Mouse (Mus musculus): ENCODE measurements around the gene Fam166a.
A peak's percentile ranks its signal among the peaks of the same experiment; 100 is the strongest.

Gene Fam166a

GRCm38 (mm10) chr2:25218445-25218844, at the start of gene Fam166a:
Gene Fam166a, plus strand, starts transcription at chr2:25218745.
- no peak for ATAC-seq (ENCODE audit: insufficient number of reproducible peaks, low FRiP score, low TSS enrichment)

- no peak for ATAC-seq (ENCODE audit: insufficient number of reproducible peaks, low FRiP score, low TSS enrichment)
Observed at GRCm38 (mm10) chr2:25169778-25170177, 48.8 kb upstream of the Fam166a start.

- no peak for ATAC-seq (ENCODE audit: insufficient number of reproducible peaks, low FRiP score, low TSS enrichment)
Observed at GRCm38 (mm10) chr2:25170326-25171100, 48.0 kb upstream of the Fam166a start.

- no peak for ATAC-seq (ENCODE audit: insufficient number of reproducible peaks, low FRiP score, low TSS enrichment)
Observed at GRCm38 (mm10) chr2:25171101-25171768, 47.3 kb upstream of the Fam166a start.

GRCm38 (mm10) chr2:25171769-25172153, 46.8 kb upstream of the Fam166a start:
- no peak for ATAC-seq (ENCODE audit: insufficient number of reproducible peaks, low FRiP score, low TSS enrichment)

GRCm38 (mm10) chr2:25172629-25173028, 45.9 kb upstream of the Fam166a start:
- no peak for ATAC-seq (ENCODE audit: insufficient number of reproducible peaks, low FRiP score, low TSS enrichment)

- ATAC-seq (ENCODE audit: insufficient number of reproducible peaks, low FRiP score, low TSS enrichment), result no peak
Observed at GRCm38 (mm10) chr2:25173821-25174220, 44.7 kb upstream of the Fam166a start.

- no peak for ATAC-seq (ENCODE audit: insufficient number of reproducible peaks, low FRiP score, low TSS enrichment)
Observed at GRCm38 (mm10) chr2:25174866-25175689, 43.5 kb upstream of the Fam166a start.

GRCm38 (mm10) chr2:25175690-25176078, 42.9 kb upstream of the Fam166a start:
- no peak for ATAC-seq (ENCODE audit: insufficient number of reproducible peaks, low FRiP score, low TSS enrichment)

- no peak for ATAC-seq (ENCODE audit: insufficient number of reproducible peaks, low FRiP score, low TSS enrichment)
Observed at GRCm38 (mm10) chr2:25176573-25176972, 42.0 kb upstream of the Fam166a start.

GRCm38 (mm10) chr2:25177076-25177475, 41.5 kb upstream of the Fam166a start:
- no peak for ATAC-seq (ENCODE audit: insufficient number of reproducible peaks, low FRiP score, low TSS enrichment)

GRCm38 (mm10) chr2:25177685-25178084, 40.9 kb upstream of the Fam166a start:
- no peak for ATAC-seq (ENCODE audit: insufficient number of reproducible peaks, low FRiP score, low TSS enrichment)

GRCm38 (mm10) chr2:25178285-25178972, 40.1 kb upstream of the Fam166a start:
- ATAC-seq (ENCODE audit: insufficient number of reproducible peaks, low FRiP score, low TSS enrichment), result no peak

GRCm38 (mm10) chr2:25179566-25180217, 38.9 kb upstream of the Fam166a start:
- ATAC-seq (ENCODE audit: insufficient number of reproducible peaks, low FRiP score, low TSS enrichment), result no peak

- peak; percentile 54; the same call in 1 of the 2 replicates for ATAC-seq (ENCODE audit: insufficient number of reproducible peaks, low FRiP score, low TSS enrichment)
Observed at GRCm38 (mm10) chr2:25180478-25180903, 38.1 kb upstream of the Fam166a start, which contains the start of gene Nrarp. Gene Nrarp, plus strand, starts transcription at chr2:25180758.

- ATAC-seq (ENCODE audit: insufficient number of reproducible peaks, low FRiP score, low TSS enrichment), result no peak
Observed at GRCm38 (mm10) chr2:25180973-25181890, 37.3 kb upstream of the Fam166a start.

- ATAC-seq (ENCODE audit: insufficient number of reproducible peaks, low FRiP score, low TSS enrichment), result no peak
Observed at GRCm38 (mm10) chr2:25181891-25182397, 36.6 kb upstream of the Fam166a start.

- no peak for ATAC-seq (ENCODE audit: insufficient number of reproducible peaks, low FRiP score, low TSS enrichment)
Observed at GRCm38 (mm10) chr2:25182664-25183063, 35.9 kb upstream of the Fam166a start.

All from cerebellum, adult (tissue).